Mouse (Mus musculus): ENCODE measurements at regions not wholly inside any gene's neighbourhood (a gene's known extent, or its start where the extent isn't known, plus 50 kb on each side); places are given as distances from the start of the nearest gene placed in this dataset.

DNA sequence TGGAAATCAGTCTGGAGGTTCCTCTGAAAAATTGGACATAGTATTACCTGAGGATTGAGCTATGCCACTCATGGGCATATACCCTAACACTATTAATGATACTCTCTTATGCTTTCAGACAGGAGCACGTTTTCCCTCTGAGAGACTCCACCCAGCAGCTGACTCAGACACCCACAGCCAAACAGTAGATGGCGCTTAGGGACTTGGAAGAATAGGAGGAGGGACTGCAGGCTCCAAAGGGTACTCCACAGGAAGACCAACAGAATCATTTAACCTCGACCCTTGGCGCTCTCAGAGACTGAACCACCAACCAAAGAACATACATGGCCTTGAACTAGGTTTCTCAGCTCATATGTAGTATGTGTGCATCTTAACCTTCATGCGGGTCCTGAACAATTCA lies 216.0 kb upstream of the Fut9 start:
- no peak for DNase-seq (ENCODE audit: low spot score in 2 of 2)

DNA sequence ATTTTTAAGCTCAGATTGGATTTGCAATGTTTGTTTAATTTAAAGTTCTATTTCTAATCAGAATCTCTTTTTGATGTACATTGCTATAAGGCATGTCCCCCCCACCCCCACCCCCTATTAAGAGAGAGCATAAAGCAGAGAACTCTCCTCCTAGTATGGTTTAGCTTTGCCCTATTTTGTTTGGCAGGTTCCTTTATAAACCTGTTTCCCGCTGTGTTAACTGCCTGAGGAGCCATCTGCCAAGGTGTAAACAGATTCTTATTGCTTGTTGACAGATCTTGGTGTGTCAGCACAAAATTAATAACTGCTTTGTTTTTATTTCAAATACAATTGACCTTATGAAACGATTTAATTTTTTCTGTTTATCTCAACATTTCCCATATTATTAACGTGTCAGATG lies 200.3 kb upstream of the Fut9 start:
- DNase-seq (ENCODE audit: low spot score in 2 of 2): no peak

DNA sequence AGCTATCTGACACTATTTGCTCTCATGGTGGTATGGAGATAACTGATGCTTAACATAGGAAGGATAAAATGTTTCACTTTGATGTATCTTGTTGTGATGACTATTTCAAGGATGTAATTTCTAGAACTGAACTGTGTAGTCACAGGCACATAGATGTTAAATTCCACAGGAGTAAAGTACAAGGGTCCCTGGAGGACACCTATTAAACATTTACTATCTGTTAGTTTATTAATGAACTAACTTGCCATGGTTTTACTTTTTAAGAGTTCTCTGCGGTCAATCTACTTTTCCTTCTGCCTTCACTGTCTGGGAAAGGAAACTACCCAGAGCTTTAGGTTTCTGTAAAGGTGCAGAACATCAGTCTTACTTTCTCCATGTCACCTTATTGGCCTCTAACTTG lies 198.5 kb upstream of the Fut9 start:
- no peak for DNase-seq (ENCODE audit: low spot score in 2 of 2)

DNA sequence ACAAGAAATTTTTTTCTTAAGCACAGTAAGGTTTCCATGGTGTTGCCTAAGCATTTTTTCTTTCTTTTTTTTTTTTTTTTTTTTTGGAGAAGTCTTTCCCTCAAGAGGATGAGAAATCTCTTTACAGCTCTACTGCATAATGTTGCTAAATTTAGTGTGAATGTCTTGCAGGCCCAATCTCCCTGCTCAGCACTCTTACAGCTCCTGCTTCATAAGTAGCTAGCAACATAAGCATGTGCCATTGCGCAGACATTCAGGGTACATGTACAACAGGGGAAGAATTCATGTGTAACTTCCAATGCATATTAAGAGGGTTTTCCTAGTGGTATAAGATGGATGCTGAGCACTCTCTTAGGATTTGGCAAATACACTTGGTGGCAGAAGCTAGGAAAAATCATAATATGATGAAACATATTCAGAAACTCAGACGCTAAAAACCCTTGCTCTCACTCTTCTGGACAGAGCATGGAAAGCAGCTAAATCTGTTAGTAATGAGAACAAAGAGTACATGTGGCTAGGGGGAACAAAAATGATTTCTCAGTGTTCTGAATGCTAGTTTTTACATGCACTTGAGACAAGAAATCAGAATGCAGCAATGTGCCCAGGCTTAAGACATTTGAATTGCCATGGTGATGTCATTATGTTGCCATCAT lies 155.8 kb upstream of the Fut9 start:
- DNase-seq (ENCODE audit: low spot score in 2 of 2): peak in 1 of 2 experiments; percentile 0

DNA sequence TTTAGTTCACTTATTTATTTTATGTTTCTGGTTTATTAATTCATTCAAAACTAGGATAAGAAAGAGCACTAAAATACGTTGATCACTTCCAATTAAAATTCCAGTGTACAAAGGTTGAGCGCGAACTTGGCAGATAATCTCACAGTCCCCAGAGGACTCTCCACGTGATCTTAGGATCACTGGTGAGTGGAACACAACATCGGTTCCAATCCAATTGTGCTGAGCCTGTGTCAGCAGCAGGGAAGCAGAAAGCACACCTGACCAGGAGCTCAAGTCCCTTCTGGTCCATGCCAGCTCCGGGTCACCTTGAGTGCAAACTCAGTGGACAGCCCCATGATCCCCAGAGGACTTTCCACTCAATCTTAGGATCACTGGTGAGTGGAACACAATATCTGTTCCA lies 132.5 kb upstream of the Fut9 start:
- DNase-seq (ENCODE audit: low spot score in 2 of 2): no peak

DNA sequence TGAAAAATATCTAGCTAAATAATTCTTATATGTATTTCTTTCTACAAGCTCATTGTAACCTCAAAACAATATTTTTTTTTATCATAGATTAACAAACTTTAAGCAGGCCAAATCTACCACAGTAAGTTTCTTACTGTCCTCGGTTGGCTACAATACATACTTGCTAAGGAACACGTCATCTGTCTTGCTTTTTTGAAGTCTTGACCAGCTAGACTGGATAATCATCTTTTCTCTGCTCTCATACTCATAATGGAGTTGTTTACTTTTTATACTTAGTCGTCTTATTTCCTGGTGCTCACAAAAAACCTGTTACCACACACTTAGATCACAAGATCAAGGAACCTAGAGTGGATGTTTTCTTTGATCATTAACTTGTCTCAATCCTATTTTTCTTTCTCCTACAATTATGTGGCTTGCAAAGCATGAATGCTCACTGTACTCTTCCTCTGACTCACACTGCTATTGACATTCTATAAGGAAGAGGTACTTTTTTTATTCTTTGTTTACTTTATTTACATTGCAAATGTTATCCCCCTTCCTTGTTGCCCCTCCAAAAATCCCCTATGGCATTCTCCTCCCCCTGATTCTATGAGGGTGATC lies 95.4 kb upstream of the Fut9 start:
- no peak for DNase-seq (ENCODE audit: low spot score in 2 of 2)

DNA sequence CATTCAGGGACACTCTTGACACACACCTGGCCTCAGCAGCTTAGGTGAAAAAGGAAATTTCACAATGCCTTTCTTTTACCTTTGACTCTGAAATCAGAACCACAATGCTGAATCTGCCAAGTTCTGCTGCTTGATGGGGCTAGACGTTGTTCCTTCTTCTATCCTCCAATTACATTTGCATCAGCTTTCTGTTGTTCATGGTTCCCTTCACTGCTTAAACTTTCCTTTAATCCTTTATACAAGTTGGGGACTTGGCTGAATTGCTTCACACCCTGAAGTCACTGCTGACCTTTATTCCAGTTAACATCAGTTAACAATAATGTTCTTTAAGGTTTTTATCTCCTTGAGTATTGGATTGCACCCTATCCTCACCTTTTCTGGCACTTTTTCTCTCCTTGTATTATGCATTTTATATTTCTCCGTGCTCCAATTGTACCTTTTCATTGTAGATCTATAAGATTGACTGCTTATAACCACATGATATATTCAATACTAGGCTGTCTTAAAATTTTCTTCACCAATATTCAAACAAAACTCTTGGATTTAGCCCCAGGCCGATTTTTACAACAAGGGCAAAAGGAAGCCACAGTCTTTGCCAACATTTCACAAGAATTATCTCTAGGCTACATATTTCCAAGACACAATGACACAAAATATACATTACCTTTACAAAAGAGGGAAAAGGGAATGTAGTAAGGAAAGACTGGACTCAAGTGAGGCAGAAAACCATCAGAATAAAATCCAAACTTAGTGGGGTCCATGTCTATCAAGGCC lies 92.0 kb upstream of the Fut9 start:
- DNase-seq (ENCODE audit: low spot score in 2 of 2): no peak
